Mouse (Mus musculus) hindbrain, embryonic 12.5 days (tissue): ENCODE measurements around the gene Slc15a5. TPM values are rescaled to one million over a fixed set of nuclear protein-coding genes. Genes with fewer than 3 reads are reported as not detected.

ENCODE experiments used
- ATAC-seq: fragments of 200-750 bp; cut with Nextera tagmentation; 2 replicates; pipeline ENCODE4 v1.8.0; 2017; ENCODE audit warnings: moderate TSS enrichment; ENCODE audit not compliant: low FRiP score
- H3K27ac ChIP-seq: fragments of 300-500 bp; sonication (generic); 2 replicates; pipeline ENCODE4 v1.5.1; 2016; ENCODE audit warnings: mild to moderate bottlenecking
- H3K27me3 ChIP-seq: fragments of 300-500 bp; sonication (generic); 2 replicates; pipeline ENCODE4 v1.6.1; 2016; ENCODE audit warnings: mild to moderate bottlenecking
- H3K36me3 ChIP-seq: fragments of 300-500 bp; sonication (generic); 2 replicates; pipeline ENCODE4 v1.6.1; 2016; ENCODE audit warnings: mild to moderate bottlenecking
- H3K4me1 ChIP-seq: fragments of 300-500 bp; sonication (generic); 2 replicates; pipeline ENCODE4 v1.6.1; 2016
- H3K4me2 ChIP-seq: fragments of 300-500 bp; sonication (generic); replicated peaks from 2 replicates; pipeline ENCODE4 v1.6.1; 2016; ENCODE audit warnings: mild to moderate bottlenecking
- H3K4me3 ChIP-seq: fragments of 300-500 bp; sonication (generic); 2 replicates; pipeline ENCODE4 v1.5.1; 2016; ENCODE audit warnings: mild to moderate bottlenecking
- H3K9ac ChIP-seq: fragments of 300-500 bp; sonication (generic); 2 replicates; pipeline ENCODE4 v1.6.1; 2016; ENCODE audit warnings: mild to moderate bottlenecking, moderate library complexity
- H3K9me3 ChIP-seq: fragments of 300-500 bp; sonication (generic); replicated peaks from 2 replicates; pipeline ENCODE4 v1.6.1; 2016; ENCODE audit warnings: mild to moderate bottlenecking
- WGBS: fragments of 180-500 bp; shearing (Covaris S2); methylation state at CpG from one replicate; pipeline ENCODE4 v1.1.7; 2016; 5-methylcytosine and 5-hydroxymethylcytosine counted together
- polyA plus RNA-seq: library from polyadenylated mRNA; unstranded; fragments of >200 nt; fragmentation: Nextera tagmentation; extraction: Ambion mirVana; gene quantifications from 2 replicates; pipeline ENCODE4 v1.2.1, GENCODE M21; 2016

The Slc15a5 gene
- polyA plus RNA-seq, 1 experiment from 2014 or later, result not detected

DNA sequence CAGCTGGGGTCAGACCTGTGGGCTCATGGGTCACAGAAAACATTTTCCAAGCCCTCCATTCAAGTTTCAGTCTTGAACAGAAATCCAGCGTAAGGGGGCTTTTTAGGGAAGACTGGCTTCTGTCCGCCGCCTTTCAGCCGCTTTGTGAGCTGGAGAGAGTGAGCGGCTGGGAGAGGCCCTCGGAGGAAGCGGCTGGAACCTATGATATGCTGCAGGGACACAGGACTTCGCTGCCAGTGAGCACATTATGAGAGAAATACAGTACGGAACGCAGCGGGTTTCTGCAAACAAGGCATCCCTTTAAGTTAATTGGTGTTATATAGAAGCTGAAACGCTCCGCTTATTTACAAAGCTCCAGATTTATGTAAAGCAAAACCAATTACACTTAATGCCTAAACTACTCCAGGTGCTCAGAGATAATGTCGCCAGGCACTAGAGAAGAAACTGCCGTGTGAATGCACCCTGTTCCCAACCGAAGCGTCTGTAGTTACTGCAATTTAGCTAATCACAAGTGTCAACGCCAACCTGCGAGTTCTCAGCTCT is 97.5 kb downstream of the Slc15a5 start:
- Histone ChIP-seq H3K27ac (no peak overlapping the region), H3K4me2 (no peak overlapping the region), H3K4me3 (no peak overlapping the region), H3K9me3 (no peaks in the 10 kb centered on the region), H3K36me3 (no peaks in the 10 kb centered on the region), H3K27me3 (no peaks in the 10 kb centered on the region), H3K9ac (no peak overlapping the region), H3K4me1 (0 out of 2 replicates have a peak, but pooled peaks cover 2% of the 10 kb centered on the region)
- 63% methylated on average over 19 of the region's 19 CpGs for WGBS
- ATAC-seq, result no peak

DNA sequence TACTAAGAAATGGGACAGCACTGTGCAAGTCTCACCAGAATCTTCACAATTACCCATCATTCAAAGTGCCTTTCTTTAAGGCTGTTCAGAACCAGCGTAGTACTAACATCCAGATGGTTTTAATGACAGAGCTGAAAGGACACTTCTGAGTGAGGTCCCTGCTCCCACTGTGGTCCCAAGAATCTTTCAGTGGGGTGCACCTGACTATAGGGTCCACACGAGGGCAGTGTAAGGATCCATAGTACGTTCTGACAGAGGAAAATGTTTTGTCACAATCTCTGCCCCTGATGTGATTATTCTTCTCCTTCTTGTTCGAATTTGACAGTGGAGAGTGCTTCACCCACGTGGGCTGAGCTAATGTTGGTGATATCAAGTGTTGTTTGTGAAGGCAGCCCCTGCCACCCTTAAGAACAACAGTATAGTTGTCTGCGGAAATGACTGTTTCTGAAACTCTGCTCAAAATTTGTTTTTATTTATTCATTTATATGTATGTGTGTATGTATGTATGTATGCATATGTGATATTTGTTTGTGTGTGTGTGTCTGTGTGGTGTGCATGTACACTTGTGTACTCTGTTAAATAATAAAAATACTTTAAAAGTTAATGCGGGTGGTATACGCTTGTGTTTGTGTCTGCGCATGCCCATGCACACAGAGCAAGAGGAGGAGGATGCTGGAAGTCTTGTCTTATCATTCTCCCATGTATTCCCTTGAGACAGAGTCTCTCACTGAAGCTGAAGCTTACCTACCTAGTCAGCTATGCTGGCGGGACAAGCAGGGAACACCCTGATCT is 98.6 kb downstream of the Slc15a5 start:
- WGBS, result 78% methylated on average over 10 of the region's 10 CpGs
- Histone ChIP-seq H3K9ac (no peak overlapping the region), H3K9me3 (no peaks in the 10 kb centered on the region), H3K4me3 (no peak overlapping the region), H3K4me1 (0 out of 2 replicates have a peak, but pooled peaks cover 2% of the 10 kb centered on the region), H3K27me3 (no peaks in the 10 kb centered on the region), H3K4me2 (no peak overlapping the region), H3K27ac (no peak overlapping the region), H3K36me3 (no peaks in the 10 kb centered on the region)
- 0 out of 2 replicates have a peak, but pooled peaks have one; percentile 19 for ATAC-seq

DNA sequence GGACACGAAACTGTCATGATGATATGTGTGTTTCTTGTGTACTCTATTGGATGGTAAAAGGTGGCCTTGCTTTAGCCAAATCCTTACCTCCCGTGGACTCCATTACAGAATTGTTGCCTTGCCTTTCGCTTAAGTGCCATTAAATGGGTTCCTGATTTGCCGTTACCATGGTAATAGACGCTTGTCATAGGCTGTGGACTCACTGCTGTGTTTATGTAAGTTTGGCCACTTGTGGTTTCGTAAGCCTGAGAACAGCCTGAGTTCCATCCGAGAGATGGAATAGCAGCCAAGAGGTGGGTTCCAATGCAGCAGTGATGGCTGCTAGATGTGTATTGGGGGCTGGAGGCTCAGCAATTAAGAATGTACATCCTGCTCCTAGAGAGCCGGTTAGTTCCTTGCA is 99.3 kb downstream of the Slc15a5 start:
- H3K9ac ChIP-seq, result no peak overlapping the region
- H3K9me3 ChIP-seq, result no peaks in the 10 kb centered on the region
- H3K36me3 ChIP-seq, result no peaks in the 10 kb centered on the region
- H3K27ac ChIP-seq, result no peak overlapping the region
- 0 out of 2 replicates have a peak, but pooled peaks cover 2% of the 10 kb centered on the region for H3K4me1 ChIP-seq
- peak; percentile 58 for ATAC-seq
- H3K4me3 ChIP-seq, result no peak overlapping the region
- 68% methylated on average over 8 of the region's 8 CpGs for WGBS
- no peaks in the 10 kb centered on the region for H3K27me3 ChIP-seq
- H3K4me2 ChIP-seq, result no peak overlapping the region

DNA sequence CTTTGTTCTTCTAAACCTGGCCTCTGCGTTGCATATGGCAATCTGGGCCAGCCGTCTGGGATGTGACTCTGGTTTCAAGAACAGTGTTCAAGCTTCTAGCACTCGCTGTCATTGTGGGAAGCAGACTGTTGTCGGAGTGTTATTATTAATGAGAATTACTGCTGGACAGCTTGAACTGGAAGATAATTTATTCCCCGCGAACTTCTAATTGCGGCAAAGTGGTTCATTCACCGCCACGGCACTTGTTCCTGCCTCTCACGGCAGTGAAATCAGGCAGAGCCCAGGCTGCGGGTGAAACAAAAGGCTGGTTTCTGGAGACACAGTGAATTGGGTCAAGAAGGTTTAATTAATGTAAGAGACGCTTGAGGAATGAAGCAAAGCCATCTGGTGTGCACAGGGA is 99.9 kb downstream of the Slc15a5 start:
- H3K27me3 ChIP-seq, result no peaks in the 10 kb centered on the region
- no peak overlapping the region for H3K4me3 ChIP-seq
- WGBS, result 63% methylated on average over 12 of the region's 12 CpGs
- no peak overlapping the region for H3K27ac ChIP-seq
- peak; percentile 65 for ATAC-seq
- no peaks in the 10 kb centered on the region for H3K36me3 ChIP-seq
- H3K9me3 ChIP-seq, result no peaks in the 10 kb centered on the region
- 0 out of 2 replicates have a peak, but pooled peaks cover 2% of the 10 kb centered on the region for H3K4me1 ChIP-seq
- no peak overlapping the region for H3K9ac ChIP-seq
- H3K4me2 ChIP-seq, result no peak overlapping the region

DNA sequence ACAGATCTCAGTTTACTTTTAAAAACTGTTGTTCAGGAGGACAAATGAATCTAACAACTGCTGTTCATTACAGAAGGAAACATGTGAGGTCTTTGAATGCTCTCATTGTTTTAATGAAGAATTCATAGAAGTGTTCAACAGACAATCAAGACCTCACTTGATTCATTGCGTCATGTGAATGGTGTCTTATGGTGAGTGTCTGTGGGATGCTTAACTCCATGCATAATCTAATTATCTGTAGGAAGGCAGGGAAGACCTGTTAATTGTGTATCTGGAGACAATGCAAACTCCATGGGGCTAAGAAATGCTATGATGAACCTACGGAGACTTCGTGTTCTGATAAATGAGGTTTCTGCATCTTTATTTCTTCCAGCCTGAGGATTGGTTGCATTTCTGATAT is 103.7 kb downstream of the Slc15a5 start:
- H3K27ac ChIP-seq, result no peak overlapping the region
- H3K4me2 ChIP-seq, result no peak overlapping the region
- no peak overlapping the region for H3K9ac ChIP-seq
- WGBS, result 75% methylated on average over 3 of the region's 3 CpGs
- no peaks in the 10 kb centered on the region for H3K27me3 ChIP-seq
- no peaks in the 10 kb centered on the region for H3K36me3 ChIP-seq
- ATAC-seq, result no peak
- no peaks in the 10 kb centered on the region for H3K4me1 ChIP-seq
- no peaks in the 10 kb centered on the region for H3K9me3 ChIP-seq
- H3K4me3 ChIP-seq, result no peak overlapping the region

DNA sequence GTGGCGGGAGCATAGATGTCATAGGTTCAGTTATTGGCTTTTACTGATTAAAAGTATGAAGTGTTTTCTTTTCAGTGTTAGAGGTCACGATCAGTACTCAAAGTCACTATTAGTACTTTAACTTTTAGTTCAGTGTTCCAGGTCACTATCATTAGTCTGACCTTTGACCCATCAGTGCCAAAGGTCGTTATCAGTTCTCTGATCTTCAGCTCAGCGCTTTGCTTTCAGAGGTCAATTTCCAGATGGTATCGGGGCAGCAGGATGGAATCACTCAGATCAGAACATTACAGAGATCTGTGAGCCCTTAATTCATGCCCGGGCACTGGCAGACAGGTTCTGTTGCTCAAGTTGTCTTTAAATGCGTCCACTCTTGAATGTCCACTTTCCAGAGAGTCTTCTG is 116.0 kb downstream of the Slc15a5 start:
- ATAC-seq, result no peak
- H3K9me3 ChIP-seq, result no peaks in the 10 kb centered on the region
- WGBS, result 72% methylated on average over 7 of the region's 7 CpGs

DNA sequence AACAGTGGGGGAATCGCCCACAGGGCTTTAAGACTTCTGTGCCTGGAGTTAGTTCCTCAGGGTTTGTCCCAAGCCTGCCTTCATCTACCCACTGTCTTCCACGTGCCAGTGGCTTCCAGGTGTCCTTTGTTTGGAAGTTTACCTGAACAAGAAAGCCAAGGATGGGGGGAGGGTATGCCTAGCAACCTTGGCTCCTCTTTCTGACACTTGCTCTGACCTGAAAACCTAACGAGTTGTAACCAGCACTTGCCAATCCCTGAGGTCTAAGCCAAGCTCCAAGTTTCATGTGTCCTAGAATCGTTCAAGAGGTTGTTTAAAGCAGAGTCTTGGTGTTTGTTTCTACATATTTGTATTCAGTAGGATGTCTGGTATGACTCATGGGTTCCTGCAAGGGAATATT is 116.9 kb downstream of the Slc15a5 start:
- H3K9ac ChIP-seq, result no peak overlapping the region
- no peak for ATAC-seq

More for the DNA sequence above, 116.0 kb downstream of the Slc15a5 start:
- Histone ChIP-seq H3K4me3 (no peak overlapping the region), H3K36me3 (no peaks in the 10 kb centered on the region), H3K27ac (no peak overlapping the region), H3K4me1 (no peaks in the 10 kb centered on the region), H3K27me3 (no peaks in the 10 kb centered on the region), H3K9ac (no peak overlapping the region), H3K4me2 (no peak overlapping the region)

DNA sequence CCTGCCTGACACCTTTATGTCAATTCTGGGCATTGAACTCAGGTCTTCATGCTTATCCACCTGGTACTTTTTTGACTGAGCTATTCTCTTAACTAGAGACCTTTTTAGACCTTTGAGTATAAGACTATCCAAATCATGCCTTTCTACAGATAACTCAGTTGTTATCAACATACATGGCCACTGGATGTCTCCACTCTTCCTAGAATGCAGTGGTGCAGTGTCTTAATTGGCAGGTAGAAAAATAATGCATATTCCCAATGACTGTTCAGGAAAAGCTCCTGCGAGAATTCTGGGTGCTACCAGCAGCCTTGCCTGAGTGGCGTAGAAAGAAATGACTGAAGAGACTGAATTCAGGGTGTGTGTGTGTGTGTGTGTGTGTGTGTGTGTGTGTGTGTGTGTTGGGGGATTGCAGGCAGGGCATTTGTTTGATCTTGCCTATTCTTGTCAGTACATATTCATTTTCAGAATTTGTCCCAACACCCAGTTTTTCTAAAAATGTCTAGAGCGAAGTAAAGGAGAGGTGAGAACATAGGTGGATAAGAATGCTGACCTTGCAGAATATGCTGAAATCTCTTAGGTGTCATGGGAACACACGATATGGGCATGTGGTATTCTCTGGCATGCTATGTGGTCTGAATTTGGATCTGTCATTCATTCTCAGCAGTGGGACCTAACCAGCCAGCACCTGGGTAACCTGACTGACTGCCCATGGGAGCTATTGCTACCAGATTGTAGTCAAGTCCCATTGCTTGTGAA is 119.5 kb downstream of the Slc15a5 start:
- Histone ChIP-seq H3K4me2 (no peak overlapping the region), H3K27ac (no peak overlapping the region), H3K9me3 (no peaks in the 10 kb centered on the region), H3K36me3 (no peaks in the 10 kb centered on the region), H3K4me3 (no peak overlapping the region), H3K4me1 (no peaks in the 10 kb centered on the region), H3K9ac (no peak overlapping the region), H3K27me3 (no peaks in the 10 kb centered on the region)
- 86% methylated on average over 4 of the region's 4 CpGs for WGBS
- no peak for ATAC-seq

More for the DNA sequence above, 116.9 kb downstream of the Slc15a5 start:
- H3K4me1 ChIP-seq, result no peaks in the 10 kb centered on the region
- H3K27ac ChIP-seq, result no peak overlapping the region
- no peaks in the 10 kb centered on the region for H3K9me3 ChIP-seq
- no peaks in the 10 kb centered on the region for H3K27me3 ChIP-seq
- no peaks in the 10 kb centered on the region for H3K36me3 ChIP-seq
- WGBS, result 70% methylated on average over 4 of the region's 4 CpGs
- no peak overlapping the region for H3K4me3 ChIP-seq
- no peak overlapping the region for H3K4me2 ChIP-seq

DNA sequence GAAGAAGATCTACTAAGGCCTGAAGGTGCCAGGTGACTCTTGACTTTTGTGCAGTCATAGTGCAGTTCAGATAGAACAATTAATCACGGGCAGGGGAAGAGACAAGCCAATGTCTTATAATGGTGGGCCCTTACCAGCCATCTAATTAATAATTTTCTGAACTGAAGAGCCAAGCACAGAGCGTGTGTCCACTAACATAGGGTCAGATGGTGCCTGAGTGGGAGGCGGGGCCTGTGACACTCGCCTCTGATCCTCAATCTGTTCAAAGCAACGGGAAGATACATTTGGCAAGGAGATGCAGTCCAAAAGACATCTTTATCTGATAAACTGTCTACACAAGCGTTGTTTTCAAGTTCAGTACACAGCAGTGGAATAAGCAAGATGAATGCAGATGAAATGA is 122.1 kb downstream of the Slc15a5 start:
- 80% methylated on average over 6 of the region's 6 CpGs for WGBS
- H3K27me3 ChIP-seq, result no peaks in the 10 kb centered on the region
- H3K36me3 ChIP-seq, result no peaks in the 10 kb centered on the region
- no peak overlapping the region for H3K9ac ChIP-seq
- no peak overlapping the region for H3K4me2 ChIP-seq
- no peaks in the 10 kb centered on the region for H3K9me3 ChIP-seq
- H3K27ac ChIP-seq, result no peak overlapping the region
- no peaks in the 10 kb centered on the region for H3K4me1 ChIP-seq
- H3K4me3 ChIP-seq, result no peak overlapping the region
- ATAC-seq, result no peak

DNA sequence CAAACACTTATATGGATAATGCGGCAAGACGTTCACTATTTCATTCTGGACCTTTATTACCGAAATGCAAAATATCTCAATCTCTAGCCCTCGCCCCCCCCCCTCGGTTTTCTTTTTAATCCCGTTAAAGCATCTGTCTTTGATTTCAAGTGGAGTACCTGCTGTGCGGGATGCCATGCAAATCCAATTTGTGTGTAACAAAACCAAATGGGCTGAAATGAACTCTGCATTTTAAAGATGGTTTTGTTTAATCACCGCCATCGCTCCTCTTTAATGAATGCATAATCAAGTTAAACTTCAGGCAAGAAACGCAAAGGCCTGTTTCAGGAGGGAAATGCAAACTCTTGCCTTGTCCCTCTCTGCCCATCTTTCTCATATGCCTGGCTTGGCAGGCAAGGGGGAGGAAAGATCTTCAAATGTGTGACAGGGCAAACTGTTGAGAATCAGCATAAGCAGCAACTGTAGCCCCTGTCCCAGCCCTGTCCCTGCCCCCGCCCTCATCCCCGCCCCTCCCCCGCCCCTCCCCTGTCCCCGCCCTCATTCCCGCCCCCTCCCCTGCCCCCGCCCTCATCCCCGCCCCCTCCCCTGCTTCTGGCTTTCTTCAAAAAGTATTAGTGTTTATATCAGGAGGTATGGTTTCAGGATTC is 122.8 kb downstream of the Slc15a5 start:
- 34% methylated on average over 13 of the region's 17 CpGs for WGBS
- ATAC-seq, result peak; percentile 68

DNA sequence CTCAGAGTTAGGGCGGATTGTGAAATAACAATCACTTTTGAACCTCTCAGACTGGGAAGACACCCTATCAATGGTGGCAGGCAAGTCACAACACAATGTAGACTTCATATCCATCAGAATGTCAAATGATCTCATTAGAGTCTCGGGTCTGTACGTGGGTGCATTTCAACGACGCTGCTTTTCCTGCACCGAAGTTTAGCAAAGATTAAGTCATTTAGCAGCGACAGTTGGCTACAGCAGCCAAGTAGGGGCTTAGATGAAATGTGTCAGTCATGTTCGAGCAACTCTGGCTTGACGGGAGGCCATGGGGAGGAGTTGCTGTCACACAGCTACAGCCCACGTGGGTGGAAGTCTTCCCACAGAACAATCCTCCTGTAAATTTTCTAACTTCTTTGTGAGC is 133.2 kb downstream of the Slc15a5 start:
- ATAC-seq, result no peak
- Histone ChIP-seq H3K27ac (no peak overlapping the region), H3K36me3 (no peaks in the 10 kb centered on the region), H3K4me1 (no peaks in the 10 kb centered on the region), H3K9me3 (no peaks in the 10 kb centered on the region), H3K4me2 (no peak overlapping the region), H3K27me3 (no peaks in the 10 kb centered on the region), H3K4me3 (no peak overlapping the region), H3K9ac (no peak overlapping the region)
- 74% methylated on average over 10 of the region's 10 CpGs for WGBS

More for the DNA sequence above, 122.8 kb downstream of the Slc15a5 start:
- Histone ChIP-seq H3K36me3 (no peaks in the 10 kb centered on the region), H3K4me3 (no peak overlapping the region), H3K9ac (no peak overlapping the region), H3K4me1 (no peaks in the 10 kb centered on the region), H3K27ac (no peak overlapping the region), H3K4me2 (no peak overlapping the region; the same call in 1 of the 2 replicates), H3K9me3 (no peaks in the 10 kb centered on the region), H3K27me3 (no peaks in the 10 kb centered on the region)
